Mouse (Mus musculus): ENCODE measurements around the gene Zfp3.

DNA sequence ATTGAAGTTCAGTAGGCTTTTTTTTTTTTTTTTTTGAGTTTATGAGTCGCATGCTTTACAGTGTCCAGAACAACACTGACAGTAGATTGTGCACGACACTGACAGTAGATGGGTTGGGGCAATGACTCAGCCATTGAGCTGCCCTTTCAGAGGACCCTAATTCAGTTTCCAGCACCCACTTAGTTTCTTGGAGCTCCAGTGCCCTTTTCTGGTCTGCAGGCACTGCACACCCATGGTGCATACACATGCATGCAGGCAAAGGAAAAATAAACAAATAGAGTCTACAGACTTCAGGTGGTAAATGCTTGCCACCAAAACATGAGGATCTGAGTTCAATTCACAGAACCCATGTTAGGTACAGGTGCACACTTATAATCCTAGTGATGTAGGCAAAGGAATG lies 37.4 kb upstream of the Zfp3 start:
- TF ChIP-seq POLR2A (IDR thresholded peaks at IDR 0.05; ENCODE audit: control insufficient read depth, low read depth, low read length), result no peak
- TF ChIP-seq CTCF (IDR thresholded peaks at IDR 0.05; ENCODE audit: control insufficient read depth, insufficient read depth, insufficient replicate concordance, low read depth, low read length), result no peak

Data from testis, adult 2 months (tissue).